Mouse (Mus musculus): ENCODE measurements around the gene Nek9.

GRCm38 (mm10) chr12:85341131-85341530, 2.0 kb upstream of the Nek9 start:
- TF ChIP-seq GATA1 (IDR thresholded peaks at IDR 0.05; ENCODE audit: borderline replicate concordance, low read length) = no peak
- no peak for TF ChIP-seq FLI1 (IDR thresholded peaks at IDR 0.05; ENCODE audit: low read length)
